Mouse (Mus musculus): ENCODE results near the gene Sapcd1. TPM values are rescaled to one million over a fixed set of nuclear protein-coding genes. Genes with fewer than 3 reads are reported as not detected.

The Sapcd1 gene
- polyA plus RNA-seq, 1 experiment, result 18.9 TPM

GRCm38 (mm10) chr17:35021842-35022477 lies 5.9 kb downstream of the Sapcd1 start:
- H3K27ac ChIP-seq (ENCODE audit: control insufficient read depth, insufficient read depth, low read depth, low read length, poor library complexity), result no peak overlapping the region
- peaks cover 2% of the 10 kb centered on the region for H3K4me1 ChIP-seq (ENCODE audit: control insufficient read depth, insufficient read depth, low read length)
- no peak for TF ChIP-seq CTCF (IDR thresholded peaks at IDR 0.05; ENCODE audit: control insufficient read depth, insufficient read depth, low read length)
- no peak for TF ChIP-seq POLR2A (IDR thresholded peaks at IDR 0.05; ENCODE audit: borderline replicate concordance, control insufficient read depth, low read depth, low read length)
- 40% methylated on average over 6 of the region's 6 CpGs for WGBS
- H3K4me3 ChIP-seq (replicated peaks; ENCODE audit: control insufficient read depth, low read depth, low read length), result no peak overlapping the region

- Histone ChIP-seq H3K4me3 (replicated peaks; ENCODE audit: control insufficient read depth, low read depth, low read length) (no peak overlapping the region), H3K4me1 (ENCODE audit: control insufficient read depth, insufficient read depth, low read length) (peaks cover 2% of the 10 kb centered on the region), H3K27ac (ENCODE audit: control insufficient read depth, insufficient read depth, low read depth, low read length, poor library complexity) (no peak overlapping the region)
- WGBS, result 20% methylated on average over 17 of the region's 17 CpGs
- TF ChIP-seq CTCF (IDR thresholded peaks at IDR 0.05; ENCODE audit: control insufficient read depth, insufficient read depth, low read length) (peak; percentile 99), POLR2A (IDR thresholded peaks at IDR 0.05; ENCODE audit: borderline replicate concordance, control insufficient read depth, low read depth, low read length) (no peak)
Observed at GRCm38 (mm10) chr17:35021163-35021808, 6.5 kb downstream of the Sapcd1 start.

- H3K27ac ChIP-seq (ENCODE audit: control insufficient read depth, insufficient read depth, low read depth, low read length, poor library complexity), result no peak overlapping the region
- WGBS, result 90% methylated on average over 8 of the region's 8 CpGs
- peaks cover 2% of the 10 kb centered on the region for H3K4me1 ChIP-seq (ENCODE audit: control insufficient read depth, insufficient read depth, low read length)
- H3K4me3 ChIP-seq (replicated peaks; ENCODE audit: control insufficient read depth, low read depth, low read length), result no peak overlapping the region
- no peak for TF ChIP-seq POLR2A (IDR thresholded peaks at IDR 0.05; ENCODE audit: borderline replicate concordance, control insufficient read depth, low read depth, low read length)
- no peak for TF ChIP-seq CTCF (IDR thresholded peaks at IDR 0.05; ENCODE audit: control insufficient read depth, insufficient read depth, low read length)
Observed at GRCm38 (mm10) chr17:35020551-35020950, 7.3 kb downstream of the Sapcd1 start.

GRCm38 (mm10) chr17:35019894-35020293 lies 7.9 kb downstream of the Sapcd1 start:
- Histone ChIP-seq H3K27ac (ENCODE audit: control insufficient read depth, insufficient read depth, low read depth, low read length, poor library complexity) (no peak overlapping the region), H3K4me1 (ENCODE audit: control insufficient read depth, insufficient read depth, low read length) (peaks cover 2% of the 10 kb centered on the region), H3K4me3 (replicated peaks; ENCODE audit: control insufficient read depth, low read depth, low read length) (no peak overlapping the region)
- TF ChIP-seq CTCF (IDR thresholded peaks at IDR 0.05; ENCODE audit: control insufficient read depth, insufficient read depth, low read length) (no peak), POLR2A (IDR thresholded peaks at IDR 0.05; ENCODE audit: borderline replicate concordance, control insufficient read depth, low read depth, low read length) (no peak)
- WGBS, result 91% methylated on average over 11 of the region's 11 CpGs

- 82% methylated on average over 3 of the region's 3 CpGs for WGBS
Observed at GRCm38 (mm10) chr17:35018171-35018570, 9.6 kb downstream of the Sapcd1 start.

GRCm38 (mm10) chr17:35017706-35018030 lies 10.1 kb downstream of the Sapcd1 start:
- Histone ChIP-seq H3K4me1 (ENCODE audit: control insufficient read depth, insufficient read depth, low read length) (no peaks in the 10 kb centered on the region), H3K27ac (ENCODE audit: control insufficient read depth, insufficient read depth, low read depth, low read length, poor library complexity) (no peak overlapping the region), H3K4me3 (replicated peaks; ENCODE audit: control insufficient read depth, low read depth, low read length) (no peak overlapping the region)
- WGBS, result 46% methylated on average over 14 of the region's 14 CpGs
- TF ChIP-seq POLR2A (IDR thresholded peaks at IDR 0.05; ENCODE audit: borderline replicate concordance, control insufficient read depth, low read depth, low read length), result no peak
- no peak for TF ChIP-seq CTCF (IDR thresholded peaks at IDR 0.05; ENCODE audit: control insufficient read depth, insufficient read depth, low read length)

More at GRCm38 (mm10) chr17:35018171-35018570, 9.6 kb downstream of the Sapcd1 start:
- H3K4me1 ChIP-seq (ENCODE audit: control insufficient read depth, insufficient read depth, low read length), result no peaks in the 10 kb centered on the region; the same call in 1 of the 2 replicates
- no peak overlapping the region for H3K27ac ChIP-seq (ENCODE audit: control insufficient read depth, insufficient read depth, low read depth, low read length, poor library complexity)
- no peak overlapping the region for H3K4me3 ChIP-seq (replicated peaks; ENCODE audit: control insufficient read depth, low read depth, low read length)
- no peak for TF ChIP-seq CTCF (IDR thresholded peaks at IDR 0.05; ENCODE audit: control insufficient read depth, insufficient read depth, low read length)

- Histone ChIP-seq H3K4me3 (replicated peaks; ENCODE audit: control insufficient read depth, low read depth, low read length) (no peak overlapping the region), H3K4me1 (ENCODE audit: control insufficient read depth, insufficient read depth, low read length) (no peaks in the 10 kb centered on the region), H3K27ac (ENCODE audit: control insufficient read depth, insufficient read depth, low read depth, low read length, poor library complexity) (no peak overlapping the region)
- WGBS, result 66% methylated on average over 10 of the region's 10 CpGs
- TF ChIP-seq CTCF (IDR thresholded peaks at IDR 0.05; ENCODE audit: control insufficient read depth, insufficient read depth, low read length) (no peak), POLR2A (IDR thresholded peaks at IDR 0.05; ENCODE audit: borderline replicate concordance, control insufficient read depth, low read depth, low read length) (no peak)
Observed at GRCm38 (mm10) chr17:35016791-35017705, 10.8 kb downstream of the Sapcd1 start.

- TF ChIP-seq POLR2A (IDR thresholded peaks at IDR 0.05; ENCODE audit: borderline replicate concordance, control insufficient read depth, low read depth, low read length), result no peak
- no peak for TF ChIP-seq CTCF (IDR thresholded peaks at IDR 0.05; ENCODE audit: control insufficient read depth, insufficient read depth, low read length)
- no peaks in the 10 kb centered on the region for H3K4me1 ChIP-seq (ENCODE audit: control insufficient read depth, insufficient read depth, low read length)
- whole genome bisulfite sequencing, result 40% methylated on average over 12 of the region's 12 CpGs
- no peak within 1 kb of the TSS for H3K27ac ChIP-seq (ENCODE audit: control insufficient read depth, insufficient read depth, low read depth, low read length, poor library complexity)
- no peak within 1 kb of the TSS for H3K4me3 ChIP-seq (replicated peaks; ENCODE audit: control insufficient read depth, low read depth, low read length)
Observed at GRCm38 (mm10) chr17:35016376-35016775, 11.4 kb downstream of the Sapcd1 start, which contains the start of gene Vwa7. Gene Vwa7 (plus strand): TSS chr17:35016579.

Data from bone marrow, adult 2 months (tissue).